Mouse (Mus musculus): Measurements from ENCODE around the gene Hecw2. TPM values are rescaled to one million over a fixed set of nuclear protein-coding genes. Genes with fewer than 3 reads are reported as not detected.
A peak's percentile ranks its signal among the peaks of the same experiment; 100 is the strongest.

The Hecw2 gene
- polyA plus RNA-seq, 1 experiment from 2014 or later = 8.4 TPM

DNA sequence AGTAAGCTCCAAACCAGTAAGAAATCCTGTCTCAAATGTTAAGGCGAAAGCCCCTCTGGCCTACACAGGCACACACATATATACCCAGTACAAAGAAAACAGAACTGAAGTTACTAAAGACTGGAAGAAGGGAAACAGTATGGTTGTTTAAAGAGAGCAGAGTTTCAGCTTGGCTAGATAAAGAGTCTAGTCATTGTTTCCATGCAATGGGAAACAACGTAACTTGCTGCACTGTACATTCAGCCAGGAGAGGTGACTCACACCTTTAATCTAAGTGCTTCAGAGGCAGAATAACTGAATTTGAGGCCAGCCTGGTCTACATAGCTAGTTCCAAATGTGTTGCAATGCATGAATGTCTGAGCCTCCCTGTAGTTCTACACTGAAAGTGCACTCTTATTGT, 18.4 kb downstream of the Hecw2 start:
- WGBS = 94% methylated on average over 2 of the region's 2 CpGs
- no peak overlapping the region for H3K27ac ChIP-seq (ENCODE audit: low read length)

DNA sequence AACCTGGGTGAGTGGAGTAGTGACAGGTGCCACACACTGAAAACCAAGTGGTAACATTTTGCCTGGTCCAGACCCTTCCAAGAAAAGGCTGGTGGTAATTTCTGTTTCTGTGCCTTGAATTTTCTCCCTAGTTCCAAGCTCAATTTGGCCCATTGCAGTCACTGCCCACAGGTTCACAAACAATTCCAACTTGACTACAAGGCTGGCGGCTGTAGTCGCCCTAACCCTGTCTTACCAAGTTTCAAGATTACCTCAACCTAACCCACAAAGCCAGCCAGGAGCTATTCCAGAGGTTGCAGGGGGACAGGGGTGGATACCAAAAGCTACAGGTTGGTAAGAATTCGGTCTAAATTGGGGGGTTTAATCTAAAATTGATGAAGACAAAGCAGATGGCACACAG, 27.0 kb downstream of the Hecw2 start:
- Histone ChIP-seq H3K4me1 (ENCODE audit: control insufficient read depth, insufficient read depth, low read length) (no peaks in the 10 kb centered on the region), H3K36me3 (ENCODE audit: control insufficient read depth, insufficient read depth, low read length) (no peaks in the 10 kb centered on the region), H3K27ac (ENCODE audit: low read length) (no peak overlapping the region), H3K9ac (ENCODE audit: low read depth, low read length) (no peak overlapping the region), H3K4me3 (ENCODE audit: low read depth, low read length) (no peak overlapping the region), H3K4me2 (ENCODE audit: low read length) (no peak overlapping the region), H3K9me3 (replicated peaks; ENCODE audit: control insufficient read depth, low read length, poor library complexity, severe bottlenecking) (no peaks in the 10 kb centered on the region), H3K27me3 (ENCODE audit: control insufficient read depth, insufficient read depth, low read depth, low read length) (no peaks in the 10 kb centered on the region)
- ATAC-seq = no peak
- WGBS = 87% methylated on average over 3 of the region's 3 CpGs

More for the DNA sequence above, 18.4 kb downstream of the Hecw2 start:
- Histone ChIP-seq H3K4me3 (ENCODE audit: low read depth, low read length) (no peak overlapping the region), H3K9ac (ENCODE audit: low read depth, low read length) (no peak overlapping the region), H3K4me2 (ENCODE audit: low read length) (no peak overlapping the region), H3K9me3 (replicated peaks; ENCODE audit: control insufficient read depth, low read length, poor library complexity, severe bottlenecking) (no peaks in the 10 kb centered on the region), H3K36me3 (ENCODE audit: control insufficient read depth, insufficient read depth, low read length) (no peaks in the 10 kb centered on the region), H3K27me3 (ENCODE audit: control insufficient read depth, insufficient read depth, low read depth, low read length) (no peaks in the 10 kb centered on the region), H3K4me1 (ENCODE audit: control insufficient read depth, insufficient read depth, low read length) (no peaks in the 10 kb centered on the region)
- ATAC-seq = no peak

DNA sequence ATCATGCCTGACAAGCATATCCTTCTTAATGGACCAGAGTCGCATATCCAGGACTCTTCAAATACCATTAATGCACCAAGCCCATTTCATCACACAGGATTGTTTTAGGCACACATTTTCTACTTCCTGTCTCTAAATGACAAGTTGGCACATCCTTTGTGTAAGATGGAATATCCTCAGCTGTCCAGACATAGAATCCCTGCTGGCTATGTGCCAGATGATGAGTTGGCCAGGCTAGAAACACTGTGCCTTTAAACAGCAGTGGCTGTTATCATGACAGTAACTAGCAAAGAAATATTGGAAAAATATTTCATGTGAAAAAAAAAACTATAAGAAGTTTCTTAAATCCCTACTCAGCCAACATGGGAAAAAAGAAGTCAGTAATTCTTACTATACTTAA, 35.4 kb downstream of the Hecw2 start:
- Histone ChIP-seq H3K27ac (ENCODE audit: low read length) (no peak overlapping the region), H3K27me3 (ENCODE audit: control insufficient read depth, insufficient read depth, low read depth, low read length) (no peaks in the 10 kb centered on the region), H3K4me2 (ENCODE audit: low read length) (no peak overlapping the region), H3K4me1 (ENCODE audit: control insufficient read depth, insufficient read depth, low read length) (no peaks in the 10 kb centered on the region), H3K9me3 (replicated peaks; ENCODE audit: control insufficient read depth, low read length, poor library complexity, severe bottlenecking) (no peaks in the 10 kb centered on the region), H3K36me3 (ENCODE audit: control insufficient read depth, insufficient read depth, low read length) (no peaks in the 10 kb centered on the region), H3K4me3 (ENCODE audit: low read depth, low read length) (no peak overlapping the region), H3K9ac (ENCODE audit: low read depth, low read length) (no peak overlapping the region)
- no peak for ATAC-seq
- 82% methylated on average over 1 of the region's 1 CpGs for WGBS

DNA sequence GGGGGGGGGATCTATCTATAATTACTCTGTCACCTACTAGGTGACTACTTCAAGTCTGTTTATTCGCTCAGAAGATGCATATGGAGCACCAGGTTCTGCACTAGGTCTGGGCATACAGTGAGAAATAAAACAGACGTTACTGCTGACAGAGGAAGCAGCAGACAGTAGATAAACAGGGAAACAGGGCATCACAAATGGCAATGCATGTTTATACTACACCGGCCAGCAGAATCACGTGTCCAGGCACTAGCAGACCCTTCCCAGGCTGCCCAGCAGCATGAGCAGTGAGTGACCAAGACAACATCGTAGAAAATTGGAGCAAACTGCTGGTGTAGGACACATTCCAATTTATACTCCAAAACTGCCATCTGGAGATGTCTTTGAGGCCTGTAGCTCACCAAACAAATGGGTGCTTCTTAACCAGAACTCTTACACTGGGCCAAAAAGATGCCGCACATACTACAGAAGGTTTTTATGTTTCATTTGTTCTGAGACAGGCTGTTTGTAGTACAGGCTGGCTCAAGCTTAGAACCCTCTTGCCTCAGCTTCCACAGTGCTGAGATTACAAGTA, 41.7 kb downstream of the Hecw2 start:
- Histone ChIP-seq H3K27me3 (ENCODE audit: control insufficient read depth, insufficient read depth, low read depth, low read length) (no peaks in the 10 kb centered on the region), H3K4me2 (ENCODE audit: low read length) (no peak overlapping the region), H3K9me3 (replicated peaks; ENCODE audit: control insufficient read depth, low read length, poor library complexity, severe bottlenecking) (no peaks in the 10 kb centered on the region), H3K36me3 (ENCODE audit: control insufficient read depth, insufficient read depth, low read length) (no peaks in the 10 kb centered on the region), H3K4me3 (ENCODE audit: low read depth, low read length) (no peak overlapping the region), H3K27ac (ENCODE audit: low read length) (no peak overlapping the region), H3K4me1 (ENCODE audit: control insufficient read depth, insufficient read depth, low read length) (no peaks in the 10 kb centered on the region), H3K9ac (ENCODE audit: low read depth, low read length) (no peak overlapping the region)
- no peak for ATAC-seq
- WGBS = 88% methylated on average over 6 of the region's 6 CpGs

DNA sequence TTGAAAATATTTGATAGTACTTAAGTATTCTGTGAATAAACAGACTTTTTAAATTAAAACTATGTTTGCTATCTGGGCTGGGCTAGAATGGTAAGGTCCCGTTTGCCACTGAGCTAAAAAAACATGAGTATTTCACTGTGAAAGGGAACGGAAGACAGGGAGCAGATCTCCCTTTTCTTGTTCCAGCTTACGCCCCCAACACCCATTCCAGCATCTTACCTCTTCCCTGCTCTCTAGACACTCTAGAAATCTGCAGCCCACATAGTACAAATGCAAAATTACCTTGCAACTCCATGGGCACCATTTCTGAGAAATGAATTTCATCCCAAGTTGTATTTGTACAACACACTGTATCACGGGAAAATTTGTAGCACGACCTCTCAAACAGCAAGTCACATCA, 49.9 kb downstream of the Hecw2 start:
- WGBS = 87% methylated on average over 5 of the region's 5 CpGs
- no peak overlapping the region for H3K9ac ChIP-seq (ENCODE audit: low read depth, low read length)
- H3K27me3 ChIP-seq (ENCODE audit: control insufficient read depth, insufficient read depth, low read depth, low read length) = no peaks in the 10 kb centered on the region
- no peak for ATAC-seq
- H3K4me2 ChIP-seq (ENCODE audit: low read length) = no peak overlapping the region
- H3K4me1 ChIP-seq (ENCODE audit: control insufficient read depth, insufficient read depth, low read length) = no peaks in the 10 kb centered on the region
- no peaks in the 10 kb centered on the region for H3K9me3 ChIP-seq (replicated peaks; ENCODE audit: control insufficient read depth, low read length, poor library complexity, severe bottlenecking)
- H3K4me3 ChIP-seq (ENCODE audit: low read depth, low read length) = no peak overlapping the region
- no peak overlapping the region for H3K27ac ChIP-seq (ENCODE audit: low read length)
- H3K36me3 ChIP-seq (ENCODE audit: control insufficient read depth, insufficient read depth, low read length) = no peaks in the 10 kb centered on the region

DNA sequence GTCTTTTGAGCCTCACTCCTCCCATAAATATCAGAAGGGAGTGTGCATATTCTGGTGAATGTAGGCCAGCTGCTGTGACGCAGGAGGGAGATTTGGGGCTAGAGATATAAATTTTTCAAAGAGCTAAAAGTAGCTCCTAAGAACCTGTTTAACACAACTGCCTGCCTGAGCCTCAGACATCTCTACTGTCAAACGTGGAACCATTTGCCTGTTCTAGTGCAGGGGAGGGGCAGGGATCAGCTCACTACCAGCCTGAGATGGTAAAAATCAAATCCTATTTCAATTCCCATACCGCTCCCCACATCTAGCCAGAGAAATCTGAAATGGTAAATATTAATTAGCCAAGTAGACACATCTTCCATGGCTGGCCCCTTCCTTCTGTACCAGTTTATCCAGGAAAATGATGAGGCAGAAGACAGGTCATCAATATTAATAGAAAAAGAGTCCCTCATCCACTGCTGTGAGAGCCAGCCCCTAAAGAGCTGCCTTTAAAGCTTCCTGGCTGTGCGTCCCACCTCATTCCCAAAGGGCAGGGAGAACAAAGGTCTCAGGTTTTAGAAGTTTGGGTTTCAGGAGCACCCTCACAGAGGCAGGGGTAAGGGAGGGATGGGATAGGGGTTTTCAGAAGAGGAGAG, 61.0 kb downstream of the Hecw2 start:
- WGBS = 42% methylated on average over 4 of the region's 4 CpGs
- no peak overlapping the region for H3K9ac ChIP-seq (ENCODE audit: low read depth, low read length)
- H3K9me3 ChIP-seq (replicated peaks; ENCODE audit: control insufficient read depth, low read length, poor library complexity, severe bottlenecking) = no peaks in the 10 kb centered on the region
- H3K27ac ChIP-seq (ENCODE audit: low read length) = peak overlapping the region; percentile 58
- H3K4me2 ChIP-seq (ENCODE audit: low read length) = no peak overlapping the region
- no peaks in the 10 kb centered on the region for H3K27me3 ChIP-seq (ENCODE audit: control insufficient read depth, insufficient read depth, low read depth, low read length)
- no peaks in the 10 kb centered on the region for H3K36me3 ChIP-seq (ENCODE audit: control insufficient read depth, insufficient read depth, low read length)
- peak; percentile 82 for ATAC-seq
- no peak overlapping the region for H3K4me3 ChIP-seq (ENCODE audit: low read depth, low read length)
- H3K4me1 ChIP-seq (ENCODE audit: control insufficient read depth, insufficient read depth, low read length) = peaks cover 10% of the 10 kb centered on the region

DNA sequence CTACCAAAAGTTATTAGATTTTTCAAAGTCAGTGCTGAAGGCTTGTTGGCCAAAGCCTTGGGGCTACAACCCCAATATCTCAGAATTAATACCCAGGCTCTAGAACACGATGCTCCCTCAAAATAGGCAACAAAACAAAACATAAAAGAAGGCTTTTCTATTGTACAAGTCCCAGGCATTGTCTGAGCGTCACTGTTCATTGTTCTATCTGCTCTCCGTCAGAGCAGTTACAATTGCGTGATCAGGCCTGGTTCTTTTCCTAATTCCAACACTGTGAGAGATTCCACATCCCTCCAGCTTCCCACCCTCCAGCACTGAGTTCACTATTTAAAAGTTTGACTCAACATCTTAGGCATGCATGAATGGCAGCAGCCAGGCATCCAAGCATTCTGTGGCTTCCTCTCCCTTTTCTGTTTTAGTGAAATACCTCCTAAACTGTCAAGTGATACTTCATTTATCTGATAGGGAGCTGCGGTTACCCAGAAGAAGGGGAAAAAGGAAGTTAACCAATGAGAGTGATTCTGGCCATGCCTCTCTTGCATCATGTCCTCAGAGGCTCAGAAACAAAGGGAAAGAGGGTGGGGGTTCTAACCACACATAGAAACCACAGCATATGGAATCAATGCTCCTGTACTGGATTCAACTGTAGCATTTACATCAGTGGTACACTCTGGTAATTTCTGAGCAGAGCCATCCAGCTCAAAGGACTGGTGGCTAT, 66.1 kb downstream of the Hecw2 start:
- Histone ChIP-seq H3K27me3 (ENCODE audit: control insufficient read depth, insufficient read depth, low read depth, low read length) (no peaks in the 10 kb centered on the region), H3K9me3 (replicated peaks; ENCODE audit: control insufficient read depth, low read length, poor library complexity, severe bottlenecking) (no peaks in the 10 kb centered on the region), H3K36me3 (ENCODE audit: control insufficient read depth, insufficient read depth, low read length) (no peaks in the 10 kb centered on the region), H3K4me1 (ENCODE audit: control insufficient read depth, insufficient read depth, low read length) (peaks cover 7% of the 10 kb centered on the region), H3K4me3 (ENCODE audit: low read depth, low read length) (no peak overlapping the region), H3K4me2 (ENCODE audit: low read length) (no peak overlapping the region), H3K9ac (ENCODE audit: low read depth, low read length) (no peak overlapping the region), H3K27ac (ENCODE audit: low read length) (no peak overlapping the region)
- no peak for ATAC-seq
- 37% methylated on average over 5 of the region's 5 CpGs for WGBS

DNA sequence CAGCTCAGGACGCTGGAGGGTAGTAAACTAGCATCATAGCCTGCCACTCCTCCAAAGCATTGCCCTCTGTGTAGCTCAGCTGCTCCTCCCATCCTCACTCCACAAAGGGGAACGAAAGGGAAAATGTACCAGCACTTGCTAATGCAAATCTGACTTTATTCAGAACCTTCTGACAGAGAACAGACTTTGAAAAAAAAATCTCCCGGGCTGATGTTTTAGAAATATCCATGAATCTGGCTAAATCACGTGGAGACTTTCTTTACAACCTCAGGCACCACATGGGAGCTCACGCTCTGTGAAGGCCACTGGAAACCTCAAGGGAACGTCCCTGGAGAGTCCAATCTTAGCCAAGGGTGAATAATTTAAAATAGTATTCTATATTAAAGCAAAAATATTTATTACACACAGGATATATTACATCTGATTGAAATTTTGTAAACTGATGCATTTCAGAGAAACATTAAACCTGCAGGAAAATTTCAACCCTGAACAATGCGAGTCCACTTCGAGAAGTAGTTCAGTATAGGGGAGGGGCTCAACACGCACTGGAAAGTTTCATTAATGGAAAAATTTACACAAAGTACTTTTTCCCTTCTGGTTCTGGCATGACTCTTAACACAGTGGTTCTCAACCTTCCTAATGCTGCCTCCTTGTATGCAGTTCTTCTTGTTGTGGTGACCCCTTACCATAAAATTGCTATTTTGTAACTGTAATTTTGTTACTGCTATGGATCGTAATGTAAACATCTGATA, 67.8 kb downstream of the Hecw2 start:
- no peak overlapping the region for H3K4me2 ChIP-seq (ENCODE audit: low read length)
- 69% methylated on average over 10 of the region's 10 CpGs for WGBS
- no peaks in the 10 kb centered on the region for H3K9me3 ChIP-seq (replicated peaks; ENCODE audit: control insufficient read depth, low read length, poor library complexity, severe bottlenecking)
- no peak overlapping the region for H3K9ac ChIP-seq (ENCODE audit: low read depth, low read length)
- ATAC-seq = no peak
- H3K4me3 ChIP-seq (ENCODE audit: low read depth, low read length) = no peak overlapping the region
- H3K27me3 ChIP-seq (ENCODE audit: control insufficient read depth, insufficient read depth, low read depth, low read length) = no peaks in the 10 kb centered on the region
- H3K36me3 ChIP-seq (ENCODE audit: control insufficient read depth, insufficient read depth, low read length) = no peaks in the 10 kb centered on the region
- H3K4me1 ChIP-seq (ENCODE audit: control insufficient read depth, insufficient read depth, low read length) = no peaks in the 10 kb centered on the region; the same call in 1 of the 2 replicates
- H3K27ac ChIP-seq (ENCODE audit: low read length) = no peak overlapping the region

DNA sequence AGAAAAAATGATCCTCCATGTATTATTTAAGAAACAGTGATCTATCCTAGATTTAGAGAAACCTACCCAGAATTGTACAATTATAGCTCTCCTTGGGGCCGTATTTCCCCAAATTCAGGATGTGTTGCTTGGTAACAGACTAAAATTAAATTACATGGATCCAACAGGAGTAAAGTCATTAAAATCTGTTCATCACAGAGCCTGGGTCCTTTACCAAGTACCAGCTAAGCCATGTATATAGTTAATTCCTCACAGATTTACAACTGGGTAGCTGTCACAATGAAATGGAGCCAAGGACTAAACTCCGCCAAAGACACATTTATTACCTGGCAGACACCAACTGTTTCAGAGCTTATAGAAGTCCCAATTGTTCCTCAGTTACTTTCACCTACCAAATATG, 72.4 kb downstream of the Hecw2 start:
- H3K4me3 ChIP-seq (ENCODE audit: low read depth, low read length) = no peak overlapping the region
- ATAC-seq = no peak
- no peak overlapping the region for H3K4me2 ChIP-seq (ENCODE audit: low read length)
- H3K36me3 ChIP-seq (ENCODE audit: control insufficient read depth, insufficient read depth, low read length) = no peaks in the 10 kb centered on the region
- H3K27ac ChIP-seq (ENCODE audit: low read length) = no peak overlapping the region
- H3K9me3 ChIP-seq (replicated peaks; ENCODE audit: control insufficient read depth, low read length, poor library complexity, severe bottlenecking) = no peaks in the 10 kb centered on the region
- no peaks in the 10 kb centered on the region for H3K27me3 ChIP-seq (ENCODE audit: control insufficient read depth, insufficient read depth, low read depth, low read length)
- no peak overlapping the region for H3K9ac ChIP-seq (ENCODE audit: low read depth, low read length)
- 82% methylated on average over 2 of the region's 2 CpGs for WGBS
- peaks cover 14% of the 10 kb centered on the region for H3K4me1 ChIP-seq (ENCODE audit: control insufficient read depth, insufficient read depth, low read length)

Data from midbrain, embryonic 16.5 days (tissue).